Mouse (Mus musculus): Measurements from ENCODE around the gene Selenoh. TPM values are rescaled to one million over a fixed set of nuclear protein-coding genes. Genes with fewer than 3 reads are reported as not detected.

Gene Selenoh
- 175 and 211 TPM in 2 replicates for polyA plus RNA-seq (2015; fragmentation: Nextera tagmentation; extraction: Ambion mirVana)

GRCm38 (mm10) chr2:84670569-84670933, at the start of gene Selenoh:
Gene Selenoh (minus strand): TSS chr2:84670770.

GRCm38 (mm10) chr2:84714811-84715561, 44.4 kb upstream of the Selenoh start, which contains the start of gene Zdhhc5:
Gene Zdhhc5 (minus strand): TSS chr2:84715180.

GRCm38 (mm10) chr2:84679016-84679415, 8.4 kb upstream of the Selenoh start, which contains the start of gene Tmx2:
Gene Tmx2 (minus strand): TSS chr2:84679140.

GRCm38 (mm10) chr2:84677968-84678880, 7.7 kb upstream of the Selenoh start, which contains the start of the genes Gm28635 and Med19:
Gene Gm28635 (minus strand): TSS chr2:84678041.
Gene Med19 (plus strand): TSS chr2:84678402.

GRCm38 (mm10) chr2:84658806-84659205, 11.8 kb downstream of the Selenoh start, which contains the start of gene Btbd18:
Gene Btbd18 (plus strand): TSS chr2:84659079.

GRCm38 (mm10) chr2:84650464-84651195, 19.9 kb downstream of the Selenoh start, which contains the start of gene Ctnnd1:
Gene Ctnnd1 (minus strand): TSS chr2:84650765.

Other genes with a start within 250 kb of the Selenoh start
- gene Calcrl, start 245.4 kb downstream of the Selenoh start, polyA plus RNA-seq (2015; fragmentation: Nextera tagmentation; extraction: Ambion mirVana): 12.1 and 21.2 TPM in 2 replicates
- 90.8 and 108 TPM in 2 replicates for gene Tfpi, start 194.0 kb downstream of the Selenoh start, polyA plus RNA-seq (2015; fragmentation: Nextera tagmentation; extraction: Ambion mirVana)
- gene Ctnnd1, start 20.0 kb downstream of the Selenoh start, polyA plus RNA-seq (2015; fragmentation: Nextera tagmentation; extraction: Ambion mirVana): 25.1 and 30.6 TPM in 2 replicates
- 0.08 and 0.09 TPM in 2 replicates for gene Btbd18, start 11.7 kb downstream of the Selenoh start, polyA plus RNA-seq (2015; fragmentation: Nextera tagmentation; extraction: Ambion mirVana)
- not detected in 2 replicates for gene Gm28635, start 7.3 kb upstream of the Selenoh start, polyA plus RNA-seq (2015; fragmentation: Nextera tagmentation; extraction: Ambion mirVana)
- 18.0 and 23.4 TPM in 2 replicates for gene Med19, start 7.6 kb upstream of the Selenoh start, polyA plus RNA-seq (2015; fragmentation: Nextera tagmentation; extraction: Ambion mirVana)
- 93.5 and 140 TPM in 2 replicates for gene Tmx2, start 8.4 kb upstream of the Selenoh start, polyA plus RNA-seq (2015; fragmentation: Nextera tagmentation; extraction: Ambion mirVana)
- 13.4 and 19.9 TPM in 2 replicates for gene Zdhhc5, start 44.4 kb upstream of the Selenoh start, polyA plus RNA-seq (2015; fragmentation: Nextera tagmentation; extraction: Ambion mirVana)
- gene Clp1, start 56.6 kb upstream of the Selenoh start, polyA plus RNA-seq (2015; fragmentation: Nextera tagmentation; extraction: Ambion mirVana): 19.0 and 23.4 TPM in 2 replicates
- 6.7 and 9.9 TPM in 2 replicates for gene Ypel4, start 63.3 kb upstream of the Selenoh start, polyA plus RNA-seq (2015; fragmentation: Nextera tagmentation; extraction: Ambion mirVana)
- 4.4 and 6.0 TPM in 2 replicates for gene Gm19426, start 72.9 kb upstream of the Selenoh start, polyA plus RNA-seq (2015; fragmentation: Nextera tagmentation; extraction: Ambion mirVana)
- gene Serping1, start 104.7 kb upstream of the Selenoh start, polyA plus RNA-seq (2015; fragmentation: Nextera tagmentation; extraction: Ambion mirVana): 239 and 418 TPM in 2 replicates
- gene Ube2l6, start 128.1 kb upstream of the Selenoh start, polyA plus RNA-seq (2015; fragmentation: Nextera tagmentation; extraction: Ambion mirVana): 87.6 and 101 TPM in 2 replicates
- gene Smtnl1, start 151.9 kb upstream of the Selenoh start, polyA plus RNA-seq (2015; fragmentation: Nextera tagmentation; extraction: Ambion mirVana): 0.95 TPM in 1 of 2 replicates, not detected in the other
- gene Timm10, start 156.2 kb upstream of the Selenoh start, polyA plus RNA-seq (2015; fragmentation: Nextera tagmentation; extraction: Ambion mirVana): 55.4 and 80.7 TPM in 2 replicates
- 9.4 and 10.7 TPM in 2 replicates for gene Slc43a1, start 168.1 kb upstream of the Selenoh start, polyA plus RNA-seq (2015; fragmentation: Nextera tagmentation; extraction: Ambion mirVana)
- 1.1 and 1.3 TPM in 2 replicates for gene Rtn4rl2, start 215.9 kb upstream of the Selenoh start, polyA plus RNA-seq (2015; fragmentation: Nextera tagmentation; extraction: Ambion mirVana)

Data from adrenal gland, postnatal 0 days (tissue).